Mouse (Mus musculus) lung, postnatal 0 days (tissue): ENCODE measurements around the gene Lix1l.

ENCODE experiments used
- CTCF ChIP-seq: IDR thresholded peaks from 2 replicates; pipeline ENCODE4 v1.5.1; 2016; ENCODE audit warnings: antibody characterized with exemption, mild to moderate bottlenecking
- EP300 ChIP-seq: IDR thresholded peaks from 2 replicates; pipeline ENCODE4 v1.6.1; 2016; ENCODE audit warnings: antibody characterized with exemption, mild to moderate bottlenecking, control low read depth

DNA sequence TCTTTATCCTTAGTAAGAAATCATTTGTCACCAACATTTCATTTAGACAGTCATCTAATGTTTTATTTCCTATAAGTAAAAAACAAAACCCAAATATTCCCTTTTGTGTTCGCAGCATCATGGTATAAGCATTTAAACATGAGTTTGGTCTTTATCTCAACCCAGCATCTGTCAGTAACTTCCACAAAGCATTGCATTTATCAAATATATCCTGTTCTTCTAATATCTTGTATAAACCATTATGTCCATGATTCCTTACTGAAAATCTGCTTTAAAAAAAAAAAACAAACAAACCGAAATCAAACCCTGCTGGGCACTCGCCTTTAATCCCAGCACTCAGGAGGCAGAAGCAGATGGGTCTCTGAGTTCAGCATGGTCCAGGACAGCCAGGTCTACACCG, 5.7 kb downstream of the Lix1l start:
- TF ChIP-seq CTCF (no peak), EP300 (no peak)
